Mouse (Mus musculus) heart, postnatal 0 days (tissue): ENCODE measurements around the gene Gm7544. TPM values are rescaled to one million over a fixed set of nuclear protein-coding genes. Genes with fewer than 3 reads are reported as not detected.
"Not testable (repeated sequence)": the region's sequence is repeated elsewhere in the genome, so short reads cannot be mapped to it uniquely, and the experiment has no call there.

Experiments used
- ATAC-seq: fragments of 200-750 bp; cut with Nextera tagmentation; 2 replicates; pipeline ENCODE4 v1.8.0; 2017; ENCODE audit warnings: low read depth, moderate number of reproducible peaks, moderate library complexity; ENCODE audit not compliant: insufficient read depth
- DNase-seq: peaks from one replicate; pipeline ENCODE4 v3.0.0-alpha.2; 2016; ENCODE audit warnings: low spot score
- H3K27ac ChIP-seq: fragments of 300-500 bp; sonication (generic); 2 replicates; pipeline ENCODE4 v1.5.1; 2014; ENCODE audit warnings: low read depth, mild to moderate bottlenecking
- H3K27me3 ChIP-seq: fragments of 300-500 bp; sonication (generic); 2 replicates; pipeline ENCODE4 v1.6.1; 2014; ENCODE audit warnings: low read length, mixed read lengths; ENCODE audit not compliant: control insufficient read depth, insufficient read depth
- H3K36me3 ChIP-seq: fragments of 300-500 bp; sonication (generic); replicated peaks from 2 replicates; pipeline ENCODE4 v1.6.1; 2014; ENCODE audit warnings: low read length, mixed read lengths; ENCODE audit not compliant: control insufficient read depth, insufficient read depth
- H3K4me1 ChIP-seq: fragments of 300-500 bp; sonication (generic); 2 replicates; pipeline ENCODE4 v1.6.1; 2014; ENCODE audit warnings: antibody characterized with exemption; ENCODE audit not compliant: control insufficient read depth, insufficient read depth
- H3K4me2 ChIP-seq: fragments of 300-500 bp; sonication (generic); 2 replicates; pipeline ENCODE4 v1.6.1; 2014; ENCODE audit warnings: low read depth, mild to moderate bottlenecking, low read length, moderate library complexity
- H3K4me3 ChIP-seq: fragments of 300-500 bp; sonication (generic); 2 replicates; pipeline ENCODE4 v1.5.1; 2014; ENCODE audit warnings: low read depth, low read length
- H3K9ac ChIP-seq: fragments of 300-500 bp; sonication (generic); replicated peaks from 2 replicates; pipeline ENCODE4 v1.6.1; 2014; ENCODE audit warnings: low read depth, low read length, mixed read lengths
- H3K9me3 ChIP-seq: fragments of 300-500 bp; sonication (generic); replicated peaks from 2 replicates; pipeline ENCODE4 v1.6.1; 2016; ENCODE audit warnings: low read length; ENCODE audit not compliant: control insufficient read depth
- CTCF ChIP-seq: IDR thresholded peaks from 2 replicates; pipeline ENCODE4 v1.5.1; 2016; ENCODE audit warnings: antibody characterized with exemption, control low read depth, low read depth
- EP300 ChIP-seq: IDR thresholded peaks from 2 replicates; pipeline ENCODE4 v1.6.1; 2016; ENCODE audit warnings: antibody characterized with exemption, low read depth
- WGBS: fragments of 180-500 bp; shearing (Covaris S2); extraction: QIAGEN DNeasy Blood & Tissue Kit; methylation state at CpG from one replicate; pipeline ENCODE4 v1.1.7; 2014; 5-methylcytosine and 5-hydroxymethylcytosine counted together
- polyA plus RNA-seq: library from polyadenylated mRNA; unstranded; fragments of >200 nt; fragmentation: Nextera tagmentation; extraction: Ambion mirVana; gene quantifications from 2 replicates; pipeline ENCODE4 v1.2.1, GENCODE M21; 2015
- total RNA-seq: library from RNA; depleted of rRNA; stranded (reverse); fragments of >200 nt; gene quantifications from 2 replicates; pipeline ENCODE4 v1.2.3, GENCODE M21; 2014; ENCODE audit warnings: low replicate concordance

Gm7544 gene
- total and polyA plus RNA-seq, 2 experiments from 2014 or later: not detected

- ATAC-seq: no peak
- no peaks in the 10 kb centered on the region for H3K9me3 ChIP-seq
- no peaks in the 10 kb centered on the region for H3K27me3 ChIP-seq
- 63% methylated on average over 1 of the region's 1 CpGs for WGBS
- H3K4me3 ChIP-seq: no peak overlapping the region
- H3K9ac ChIP-seq: no peak overlapping the region
- H3K4me1 ChIP-seq: peaks cover 16% of the 10 kb centered on the region; the same call in 1 of the 2 replicates
- H3K36me3 ChIP-seq: no peaks in the 10 kb centered on the region
- no peak overlapping the region for H3K4me2 ChIP-seq
- no peak for DNase-seq
- TF ChIP-seq CTCF (peak; percentile 33), EP300 (no peak)
- no peak overlapping the region for H3K27ac ChIP-seq
Observed at GRCm38 (mm10) chr1:82973244-82973643, 17.4 kb upstream of the Gm7544 start.

GRCm38 (mm10) chr1:82972046-82972445 is 16.2 kb upstream of the Gm7544 start:
- Histone ChIP-seq H3K9me3 (no peaks in the 10 kb centered on the region), H3K27me3 (no peaks in the 10 kb centered on the region), H3K27ac (peak overlapping the region; percentile 50), H3K4me1 (peaks cover 16% of the 10 kb centered on the region; the same call in 1 of the 2 replicates), H3K36me3 (no peaks in the 10 kb centered on the region), H3K9ac (0 out of 2 replicates have a peak overlapping the region, but pooled peaks have one; percentile 25), H3K4me2 (0 out of 2 replicates have a peak overlapping the region, but pooled peaks have one; percentile 34), H3K4me3 (no peak overlapping the region)
- TF ChIP-seq CTCF: no peak
- no peak for TF ChIP-seq EP300
- DNase-seq (peak; percentile 82), ATAC-seq (peak; percentile 90)
- 5% methylated on average over 4 of the region's 4 CpGs for WGBS

GRCm38 (mm10) chr1:82966413-82966812 is 10.6 kb upstream of the Gm7544 start:
- no peak for ATAC-seq
- no peak for DNase-seq
- Histone ChIP-seq H3K27ac (no peak overlapping the region), H3K4me3 (no peak overlapping the region), H3K27me3 (no peaks in the 10 kb centered on the region), H3K36me3 (no peaks in the 10 kb centered on the region), H3K4me2 (no peak overlapping the region), H3K9me3 (no peaks in the 10 kb centered on the region), H3K9ac (no peak overlapping the region), H3K4me1 (0 out of 2 replicates have a peak, but pooled peaks cover 5% of the 10 kb centered on the region)
- 65% methylated on average over 3 of the region's 3 CpGs for WGBS
- TF ChIP-seq EP300 (no peak), CTCF (no peak)

- H3K9me3 ChIP-seq: no peaks in the 10 kb centered on the region
- 77% methylated on average over 11 of the region's 11 CpGs for WGBS
- H3K4me2 ChIP-seq: no peak within 1 kb of the TSS
Observed at GRCm38 (mm10) chr1:82959870-82960385, 4.1 kb upstream of the Gm7544 start, which contains the start of gene Gm47955. Gene Gm47955, plus strand, starts transcription at chr1:82960286.

GRCm38 (mm10) chr1:82948601-82949000 is 7.2 kb downstream of the Gm7544 start:
- Histone ChIP-seq H3K27ac (no peak overlapping the region), H3K9ac (no peak overlapping the region), H3K36me3 (no peaks in the 10 kb centered on the region), H3K27me3 (no peaks in the 10 kb centered on the region), H3K4me2 (no peak overlapping the region), H3K4me3 (no peak overlapping the region), H3K4me1 (no peaks in the 10 kb centered on the region), H3K9me3 (no peaks in the 10 kb centered on the region)
- DNase-seq (no peak), ATAC-seq (no peak)
- TF ChIP-seq EP300 (no peak), CTCF (no peak)
- WGBS: 97% methylated on average over 2 of the region's 2 CpGs

More at GRCm38 (mm10) chr1:82959870-82960385, 4.1 kb upstream of the Gm7544 start, which contains the start of gene Gm47955:
- no peak within 1 kb of the TSS for H3K4me3 ChIP-seq
- H3K36me3 ChIP-seq: no peaks in the 10 kb centered on the region
- no peaks in the 10 kb centered on the region for H3K4me1 ChIP-seq
- no peak for ATAC-seq
- no peak for DNase-seq
- no peak within 1 kb of the TSS for H3K9ac ChIP-seq
- no peak for TF ChIP-seq EP300
- H3K27ac ChIP-seq: no peak within 1 kb of the TSS
- no peaks in the 10 kb centered on the region for H3K27me3 ChIP-seq

GRCm38 (mm10) chr1:82946029-82946428 is 9.8 kb downstream of the Gm7544 start:
- not testable (repeated sequence) for H3K27ac ChIP-seq, H3K9me3 ChIP-seq, H3K27me3 ChIP-seq, ATAC-seq, H3K36me3 ChIP-seq, H3K4me1 ChIP-seq, DNase-seq, H3K9ac ChIP-seq, H3K4me3 ChIP-seq, H3K4me2 ChIP-seq
- 100% methylated on average over 2 of the region's 2 CpGs for WGBS

- not testable (repeated sequence) for H3K9ac ChIP-seq
- WGBS: no CpG with 5 or more reads among the region's 6 CpGs
Observed at GRCm38 (mm10) chr1:82943295-82943694, 12.5 kb downstream of the Gm7544 start, which contains the start of gene A030003K21Rik. Gene A030003K21Rik, minus strand, starts transcription at chr1:82943388.

GRCm38 (mm10) chr1:82942505-82942904 is 13.3 kb downstream of the Gm7544 start:
- H3K4me2 ChIP-seq, H3K27ac ChIP-seq, ATAC-seq, H3K9ac ChIP-seq, H3K36me3 ChIP-seq, H3K4me3 ChIP-seq, H3K27me3 ChIP-seq, H3K9me3 ChIP-seq, H3K4me1 ChIP-seq, DNase-seq: not testable (repeated sequence)
- WGBS: 86% methylated on average over 2 of the region's 2 CpGs

More at GRCm38 (mm10) chr1:82943295-82943694, 12.5 kb downstream of the Gm7544 start, which contains the start of gene A030003K21Rik:
- not testable (repeated sequence) for H3K36me3 ChIP-seq, DNase-seq, H3K4me1 ChIP-seq, H3K27ac ChIP-seq, H3K4me2 ChIP-seq, H3K9me3 ChIP-seq, H3K27me3 ChIP-seq, ATAC-seq, H3K4me3 ChIP-seq
